Mouse (Mus musculus) lung, postnatal 0 days (tissue): ENCODE data around the gene Ccdc154. TPM values are rescaled to one million over a fixed set of nuclear protein-coding genes. Genes with fewer than 3 reads are reported as not detected.

Experiments used
- ATAC-seq: fragments of 200-750 bp; cut with Nextera tagmentation; 2 replicates; pipeline ENCODE4 v1.8.0; 2017; ENCODE audit warnings: moderate library complexity
- DNase-seq: peaks from one replicate; pipeline ENCODE4 v3.0.0-alpha.2; 2016; ENCODE audit warnings: low spot score
- H3K27ac ChIP-seq: fragments of 300-500 bp; sonication (generic); 2 replicates; pipeline ENCODE4 v1.5.1; 2014; ENCODE audit warnings: antibody characterized with exemption, mild to moderate bottlenecking, low read length, mixed read lengths
- H3K27me3 ChIP-seq: fragments of 300-500 bp; sonication (generic); replicated peaks from 2 replicates; pipeline ENCODE4 v1.6.1; 2014; ENCODE audit warnings: low read length, mixed read lengths; ENCODE audit not compliant: insufficient read depth
- H3K36me3 ChIP-seq: fragments of 300-500 bp; sonication (generic); 2 replicates; pipeline ENCODE4 v1.6.1; 2014; ENCODE audit warnings: low read length, mixed read lengths; ENCODE audit not compliant: insufficient read depth
- H3K4me1 ChIP-seq: fragments of 300-500 bp; sonication (generic); 2 replicates; pipeline ENCODE4 v1.6.1; 2014; ENCODE audit warnings: antibody characterized with exemption, low read depth, low read length, mixed read lengths; ENCODE audit not compliant: insufficient read depth
- H3K4me2 ChIP-seq: fragments of 300-500 bp; sonication (generic); replicated peaks from 2 replicates; pipeline ENCODE4 v1.6.1; 2014; ENCODE audit warnings: low read depth, mild to moderate bottlenecking, low read length, moderate library complexity, mixed read lengths
- H3K4me3 ChIP-seq: fragments of 300-500 bp; sonication (generic); 2 replicates; pipeline ENCODE4 v1.5.1; 2014; ENCODE audit warnings: low read depth, low read length
- H3K9ac ChIP-seq: fragments of 300-500 bp; sonication (generic); replicated peaks from 2 replicates; pipeline ENCODE4 v1.6.1; 2014; ENCODE audit warnings: low read depth, mild to moderate bottlenecking
- H3K9me3 ChIP-seq: fragments of 300-500 bp; sonication (generic); 2 replicates; pipeline ENCODE4 v1.6.1; 2016; ENCODE audit warnings: low read length, mixed read lengths
- CTCF ChIP-seq: IDR thresholded peaks from 2 replicates; pipeline ENCODE4 v1.5.1; 2016; ENCODE audit warnings: antibody characterized with exemption, mild to moderate bottlenecking
- EP300 ChIP-seq: IDR thresholded peaks from 2 replicates; pipeline ENCODE4 v1.6.1; 2016; ENCODE audit warnings: antibody characterized with exemption, mild to moderate bottlenecking, control low read depth
- WGBS: fragments of 180-500 bp; shearing (Covaris S2); extraction: QIAGEN DNeasy Blood & Tissue Kit; methylation state at CpG from one replicate; pipeline ENCODE4 v1.1.7; 2014; 5-methylcytosine and 5-hydroxymethylcytosine counted together
- polyA plus RNA-seq: library from polyadenylated mRNA; unstranded; fragments of >200 nt; fragmentation: Nextera tagmentation; extraction: Ambion mirVana; gene quantifications from 2 replicates; pipeline ENCODE4 v1.2.1, GENCODE M21; 2015

Gene Ccdc154
- polyA plus RNA-seq, 1 experiment from 2014 or later, result 0.51 TPM

DNA sequence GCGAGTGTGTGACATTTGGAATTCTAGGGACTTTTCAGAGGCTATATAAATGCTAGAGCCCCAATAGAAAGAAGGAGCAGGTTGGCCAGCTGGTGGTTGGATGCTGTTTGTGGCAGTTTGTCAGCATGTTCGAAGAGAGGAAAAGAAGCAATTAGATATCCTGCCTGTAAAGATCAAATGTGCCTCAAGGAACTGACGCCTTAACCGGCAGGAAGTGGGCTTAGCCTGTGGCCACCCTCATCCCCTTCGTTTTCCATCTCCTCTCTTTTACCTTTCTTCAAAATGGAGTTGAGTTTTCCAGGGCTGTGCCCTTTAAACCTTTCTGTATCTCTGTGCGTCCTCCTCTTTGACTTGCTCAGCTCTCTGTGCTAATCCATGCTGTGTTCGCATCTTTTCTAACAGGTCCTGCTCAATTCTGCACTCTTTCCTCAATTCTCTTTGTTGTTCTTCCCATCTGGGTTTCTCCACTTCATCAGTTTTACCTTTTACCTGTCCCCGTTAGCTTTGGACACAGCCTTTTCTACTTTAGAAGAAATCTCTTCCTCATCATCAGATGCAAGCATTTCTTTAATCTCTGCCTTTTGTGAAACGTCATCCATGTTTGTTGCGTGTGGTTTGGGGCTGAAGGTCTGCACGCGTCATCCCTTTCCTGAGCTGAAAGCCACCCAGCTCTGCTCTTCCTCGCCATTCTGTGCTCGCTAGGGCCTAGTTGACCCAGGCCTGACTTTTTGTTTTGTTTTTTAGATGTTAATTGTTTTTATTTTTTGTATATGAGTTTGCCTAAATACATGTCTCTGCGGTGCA, 57.4 kb downstream of the Ccdc154 start:
- no peak for TF ChIP-seq EP300
- TF ChIP-seq CTCF, result no peak
- Histone ChIP-seq H3K4me3 (no peak overlapping the region), H3K9ac (no peak overlapping the region), H3K36me3 (peaks cover 17% of the 10 kb centered on the region), H3K27ac (no peak overlapping the region), H3K4me2 (no peak overlapping the region), H3K9me3 (no peaks in the 10 kb centered on the region), H3K4me1 (0 out of 2 replicates have a peak, but pooled peaks cover 3% of the 10 kb centered on the region), H3K27me3 (no peaks in the 10 kb centered on the region)
- ATAC-seq (no peak), DNase-seq (no peak)
- 90% methylated on average over 15 of the region's 15 CpGs for WGBS

DNA sequence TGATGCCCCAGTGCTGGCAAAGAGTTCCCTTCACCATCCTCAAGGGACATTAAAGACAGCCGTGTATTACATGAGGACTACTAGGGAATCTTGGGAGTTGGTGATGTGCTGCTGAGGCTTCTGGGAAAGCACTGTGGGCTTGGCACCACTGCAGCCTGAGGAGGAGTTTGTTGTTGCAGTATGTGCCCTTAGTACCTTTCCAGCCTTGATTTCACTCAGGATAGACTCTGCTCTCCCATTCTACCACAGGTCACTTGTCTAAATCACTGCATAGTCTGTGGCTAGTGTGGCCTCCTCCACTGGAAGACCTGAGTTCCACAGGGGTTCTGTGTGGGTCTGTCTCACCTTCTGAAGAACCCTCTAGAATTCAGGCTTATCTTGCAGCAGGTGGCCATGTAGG, 58.5 kb downstream of the Ccdc154 start:
- 81% methylated on average over 1 of the region's 1 CpGs for WGBS
- H3K27me3 ChIP-seq, result no peaks in the 10 kb centered on the region
- TF ChIP-seq EP300, result no peak
- TF ChIP-seq CTCF, result no peak
- H3K4me3 ChIP-seq, result no peak overlapping the region
- peaks cover 8% of the 10 kb centered on the region for H3K36me3 ChIP-seq
- no peaks in the 10 kb centered on the region for H3K9me3 ChIP-seq
- 0 out of 2 replicates have a peak, but pooled peaks cover 3% of the 10 kb centered on the region for H3K4me1 ChIP-seq
- no peak overlapping the region for H3K4me2 ChIP-seq
- H3K27ac ChIP-seq, result no peak overlapping the region
- ATAC-seq, result no peak
- DNase-seq, result no peak
- H3K9ac ChIP-seq, result no peak overlapping the region

Other genes starting within 250 kb of the Ccdc154 start
- 9.7 and 11.1 TPM in 2 replicates for gene Mapk8ip3, start 225.5 kb upstream of the Ccdc154 start, polyA plus RNA-seq
- gene Jpt2, start 201.8 kb upstream of the Ccdc154 start, polyA plus RNA-seq, result 21.9 and 27.1 TPM in 2 replicates
- 3.3 TPM in 2 replicates for gene Cramp1l, start 146.7 kb upstream of the Ccdc154 start, polyA plus RNA-seq
- gene Ift140, start 146.4 kb upstream of the Ccdc154 start, polyA plus RNA-seq, result 6.8 and 7.9 TPM in 2 replicates
- gene Tmem204, start 78.9 kb upstream of the Ccdc154 start, polyA plus RNA-seq, result 186 and 218 TPM in 2 replicates
- gene Telo2, start 46.5 kb upstream of the Ccdc154 start, polyA plus RNA-seq, result 13.7 and 13.9 TPM in 2 replicates
- 0.25 and 0.32 TPM in 2 replicates for gene Ptx4, start 41.7 kb upstream of the Ccdc154 start, polyA plus RNA-seq
- 18.0 and 19.2 TPM in 2 replicates for gene Clcn7, start 29.1 kb upstream of the Ccdc154 start, polyA plus RNA-seq
- 5.9 and 6.4 TPM in 2 replicates for gene Gm38655, start 13.0 kb downstream of the Ccdc154 start, polyA plus RNA-seq
- 18.5 and 19.5 TPM in 2 replicates for gene BC003965, start 22.1 kb downstream of the Ccdc154 start, polyA plus RNA-seq
- gene Unkl, start 25.9 kb downstream of the Ccdc154 start, polyA plus RNA-seq, result 7.0 and 7.8 TPM in 2 replicates
- gene Gnptg, start 77.7 kb downstream of the Ccdc154 start, polyA plus RNA-seq, result 68.3 and 74.5 TPM in 2 replicates
- gene Tsr3, start 77.7 kb downstream of the Ccdc154 start, polyA plus RNA-seq, result 33.0 and 37.2 TPM in 2 replicates
- 2.6 and 2.8 TPM in 2 replicates for gene Baiap3, start 93.9 kb downstream of the Ccdc154 start, polyA plus RNA-seq
- gene Ube2i, start 112.2 kb downstream of the Ccdc154 start, polyA plus RNA-seq, result 456 and 477 TPM in 2 replicates
- 2.9 and 3.5 TPM in 2 replicates for gene Prss34, start 135.9 kb downstream of the Ccdc154 start, polyA plus RNA-seq
- not detected in 2 replicates for gene Prss28, start 146.2 kb downstream of the Ccdc154 start, polyA plus RNA-seq
- gene Prss29, start 156.2 kb downstream of the Ccdc154 start, polyA plus RNA-seq, result not detected in 2 replicates
- 0.57 and 0.61 TPM in 2 replicates for gene Tpsab1, start 183.1 kb downstream of the Ccdc154 start, polyA plus RNA-seq
- gene Tpsb2, start 203.8 kb downstream of the Ccdc154 start, polyA plus RNA-seq, result 11.4 and 15.3 TPM in 2 replicates
- 0.17 and 0.18 TPM in 2 replicates for gene Tpsg1, start 206.8 kb downstream of the Ccdc154 start, polyA plus RNA-seq